Mouse (Mus musculus): ENCODE measurements at regions not wholly inside any gene's neighbourhood (a gene's known extent, or its start where the extent isn't known, plus 50 kb on each side); places are given as distances from the start of the nearest gene placed in this dataset.
"Not testable (repeated sequence)": the region's sequence is repeated elsewhere in the genome, so short reads cannot be mapped to it uniquely, and the experiment has no call there.

GRCm38 (mm10) chr10:6262029-6262428, 339.8 kb upstream of the Rgs17 start:
- no peak for ATAC-seq (ENCODE audit: insufficient number of reproducible peaks, low FRiP score)
- Histone ChIP-seq H3K36me3 (no peaks in the 10 kb centered on the region), H3K27ac (ENCODE audit: poor library complexity, severe bottlenecking) (no peak overlapping the region), H3K4me2 (no peak overlapping the region), H3K27me3 (replicated peaks) (no peaks in the 10 kb centered on the region), H3K4me3 (no peak overlapping the region), H3K9ac (no peak overlapping the region), H3K9me3 (replicated peaks) (no peaks in the 10 kb centered on the region), H3K4me1 (replicated peaks) (no peaks in the 10 kb centered on the region)

DNA sequence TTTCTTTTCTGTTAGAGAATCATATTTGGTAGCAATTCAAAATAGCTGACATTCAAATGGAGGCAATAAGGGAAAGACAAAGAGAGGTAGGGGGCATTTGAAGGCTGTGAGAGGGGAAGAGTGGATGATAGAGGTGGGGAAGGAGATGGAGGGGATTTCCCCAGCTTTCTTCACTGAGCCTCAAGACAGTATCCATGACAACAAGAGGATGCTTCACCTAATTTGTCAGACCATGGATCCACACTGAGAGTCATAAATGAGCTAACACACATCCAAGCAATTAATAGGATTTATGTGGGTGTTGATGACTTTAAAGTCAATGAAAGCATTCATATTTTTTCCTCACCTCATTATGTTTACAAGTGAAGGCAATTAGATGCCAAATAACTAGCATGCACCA, 343.5 kb upstream of the Rgs17 start:
- Histone ChIP-seq H3K4me1 (replicated peaks) (no peaks in the 10 kb centered on the region), H3K36me3 (no peaks in the 10 kb centered on the region), H3K27me3 (replicated peaks) (no peaks in the 10 kb centered on the region), H3K4me3 (no peak overlapping the region), H3K9me3 (replicated peaks) (no peaks in the 10 kb centered on the region), H3K27ac (ENCODE audit: poor library complexity, severe bottlenecking) (no peak overlapping the region), H3K4me2 (no peak overlapping the region), H3K9ac (no peak overlapping the region)
- ATAC-seq (ENCODE audit: insufficient number of reproducible peaks, low FRiP score) = no peak

GRCm38 (mm10) chr10:6291388-6291787, 369.2 kb upstream of the Rgs17 start:
- Histone ChIP-seq H3K9ac (no peak overlapping the region), H3K36me3 (no peaks in the 10 kb centered on the region), H3K9me3 (replicated peaks) (no peaks in the 10 kb centered on the region), H3K27ac (ENCODE audit: poor library complexity, severe bottlenecking) (no peak overlapping the region), H3K27me3 (replicated peaks) (no peaks in the 10 kb centered on the region), H3K4me1 (replicated peaks) (no peaks in the 10 kb centered on the region), H3K4me2 (no peak overlapping the region), H3K4me3 (no peak overlapping the region)
- WGBS = 58% methylated on average over 1 of the region's 1 CpGs
- ATAC-seq (ENCODE audit: insufficient number of reproducible peaks, low FRiP score) = no peak

GRCm38 (mm10) chr10:6296621-6297020, 374.4 kb upstream of the Rgs17 start:
- WGBS = 80% methylated on average over 4 of the region's 4 CpGs
- Histone ChIP-seq H3K4me1 (replicated peaks) (no peaks in the 10 kb centered on the region), H3K4me3 (no peak overlapping the region), H3K9ac (no peak overlapping the region), H3K4me2 (no peak overlapping the region), H3K27ac (ENCODE audit: poor library complexity, severe bottlenecking) (no peak overlapping the region), H3K9me3 (replicated peaks) (no peaks in the 10 kb centered on the region), H3K36me3 (no peaks in the 10 kb centered on the region), H3K27me3 (replicated peaks) (no peaks in the 10 kb centered on the region)
- ATAC-seq (ENCODE audit: insufficient number of reproducible peaks, low FRiP score) = no peak

DNA sequence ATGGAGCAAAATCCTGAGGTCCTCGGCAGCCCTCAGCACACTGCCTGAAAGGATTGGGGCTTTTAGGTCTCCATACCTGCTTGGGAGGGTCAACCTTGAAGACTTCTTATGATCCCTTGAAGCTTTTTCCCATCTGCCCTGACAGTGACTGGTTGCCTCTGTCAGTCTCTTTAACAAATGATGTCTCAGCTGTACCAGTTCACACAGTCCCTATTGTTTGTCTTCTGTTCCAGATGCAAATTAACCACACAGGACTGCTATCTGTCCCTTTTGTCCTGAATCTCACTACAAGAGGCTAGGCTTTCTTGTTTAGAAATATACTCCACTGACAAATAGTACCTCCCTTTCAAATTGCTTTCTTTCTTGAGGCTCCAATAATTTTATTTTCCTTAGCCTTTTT, 375.6 kb upstream of the Rgs17 start:
- H3K27ac ChIP-seq (ENCODE audit: poor library complexity, severe bottlenecking) = no peak overlapping the region
- H3K4me2 ChIP-seq = no peak overlapping the region
- H3K9ac ChIP-seq = no peak overlapping the region
- WGBS = 72% methylated on average over 1 of the region's 1 CpGs
- no peaks in the 10 kb centered on the region for H3K36me3 ChIP-seq
- no peaks in the 10 kb centered on the region for H3K27me3 ChIP-seq (replicated peaks)
- no peaks in the 10 kb centered on the region for H3K4me1 ChIP-seq (replicated peaks)
- H3K9me3 ChIP-seq (replicated peaks) = no peaks in the 10 kb centered on the region
- no peak for ATAC-seq (ENCODE audit: insufficient number of reproducible peaks, low FRiP score)
- H3K4me3 ChIP-seq = no peak overlapping the region

DNA sequence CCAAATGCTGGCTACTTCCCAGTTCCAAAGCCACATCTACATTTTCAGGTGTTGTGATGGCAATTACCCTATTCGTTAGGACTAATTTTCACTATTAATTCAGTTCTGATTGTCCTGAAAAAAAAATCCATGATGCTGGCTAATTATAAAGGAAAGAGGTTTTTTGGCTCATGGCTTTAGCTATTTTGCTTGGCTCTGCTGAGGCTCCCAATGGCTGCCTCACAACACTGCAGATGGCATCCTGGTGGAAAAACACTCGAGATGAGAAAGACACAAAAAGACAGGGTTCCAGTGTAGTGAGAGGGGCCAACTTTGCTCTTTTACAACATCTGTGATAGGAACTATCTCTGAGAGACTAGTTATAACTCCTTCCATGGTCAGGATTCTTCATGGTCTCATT, 376.5 kb upstream of the Rgs17 start:
- whole genome bisulfite sequencing = 70% methylated on average over 2 of the region's 2 CpGs
- H3K4me3 ChIP-seq = no peak overlapping the region
- no peak overlapping the region for H3K4me2 ChIP-seq
- H3K9ac ChIP-seq = no peak overlapping the region
- no peak overlapping the region for H3K27ac ChIP-seq (ENCODE audit: poor library complexity, severe bottlenecking)
- ATAC-seq (ENCODE audit: insufficient number of reproducible peaks, low FRiP score) = no peak
- H3K9me3 ChIP-seq (replicated peaks) = no peaks in the 10 kb centered on the region
- H3K27me3 ChIP-seq (replicated peaks) = no peaks in the 10 kb centered on the region
- no peaks in the 10 kb centered on the region for H3K4me1 ChIP-seq (replicated peaks)
- no peaks in the 10 kb centered on the region for H3K36me3 ChIP-seq

DNA sequence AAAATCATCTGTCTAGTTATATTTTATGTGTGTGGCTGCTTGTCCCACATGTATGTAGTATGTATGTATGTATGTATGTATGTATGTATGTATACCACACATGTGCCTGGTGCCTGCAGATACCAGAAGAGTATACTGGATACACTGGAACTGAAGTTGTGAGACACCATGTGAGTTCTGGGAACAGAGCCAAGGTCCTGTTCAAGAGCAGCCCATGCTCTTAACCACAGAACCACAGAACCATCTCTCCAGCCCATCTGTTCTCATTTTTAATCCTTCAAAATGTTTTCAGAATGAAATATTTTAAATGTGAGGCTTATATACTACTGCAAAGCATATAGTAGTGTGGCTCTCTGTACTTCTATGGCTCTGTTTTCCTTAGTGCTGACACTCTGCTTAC, 379.3 kb upstream of the Rgs17 start:
- Histone ChIP-seq H3K4me3 (no peak overlapping the region), H3K9ac (no peak overlapping the region), H3K4me2 (no peak overlapping the region), H3K27me3 (replicated peaks) (no peaks in the 10 kb centered on the region), H3K9me3 (replicated peaks) (no peaks in the 10 kb centered on the region), H3K27ac (ENCODE audit: poor library complexity, severe bottlenecking) (no peak overlapping the region), H3K36me3 (no peaks in the 10 kb centered on the region), H3K4me1 (replicated peaks) (no peaks in the 10 kb centered on the region)
- no peak for ATAC-seq (ENCODE audit: insufficient number of reproducible peaks, low FRiP score)

DNA sequence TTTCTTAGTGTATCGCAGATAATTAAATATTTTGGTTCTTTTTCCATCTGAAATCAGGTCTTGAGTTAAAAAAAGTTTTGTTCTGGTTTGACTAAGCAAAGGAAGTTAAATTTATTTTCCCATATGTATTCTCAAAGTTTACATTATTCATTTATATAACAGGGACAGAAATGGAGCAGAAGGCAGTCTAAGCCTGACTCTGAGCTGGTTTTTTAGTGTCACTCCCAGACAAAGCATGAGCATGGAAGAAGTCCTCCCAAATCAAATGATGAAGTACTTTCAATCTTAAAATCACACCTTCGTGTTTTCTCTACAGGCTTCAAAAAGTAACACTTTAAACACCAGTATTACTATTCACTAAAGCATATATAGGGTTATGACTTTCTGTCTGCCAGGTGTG, 387.2 kb upstream of the Rgs17 start:
- Histone ChIP-seq H3K9me3 (replicated peaks) (no peaks in the 10 kb centered on the region), H3K27ac (ENCODE audit: poor library complexity, severe bottlenecking) (no peak overlapping the region), H3K36me3 (no peaks in the 10 kb centered on the region), H3K4me3 (no peak overlapping the region), H3K9ac (no peak overlapping the region), H3K4me2 (no peak overlapping the region), H3K27me3 (replicated peaks) (no peaks in the 10 kb centered on the region), H3K4me1 (replicated peaks) (no peaks in the 10 kb centered on the region)
- 71% methylated on average over 2 of the region's 2 CpGs for WGBS
- ATAC-seq (ENCODE audit: insufficient number of reproducible peaks, low FRiP score) = no peak

- H3K27me3 ChIP-seq (replicated peaks) = no peaks in the 10 kb centered on the region
- no peak overlapping the region for H3K27ac ChIP-seq (ENCODE audit: poor library complexity, severe bottlenecking)
- ATAC-seq (ENCODE audit: insufficient number of reproducible peaks, low FRiP score) = no peak
- 81% methylated on average over 8 of the region's 8 CpGs for WGBS
- H3K4me3 ChIP-seq = no peak overlapping the region
- H3K4me2 ChIP-seq = no peak overlapping the region
- no peaks in the 10 kb centered on the region for H3K9me3 ChIP-seq (replicated peaks)
- H3K4me1 ChIP-seq (replicated peaks) = 0 out of 2 replicates have a peak, but pooled peaks cover 3% of the 10 kb centered on the region
- H3K36me3 ChIP-seq = no peaks in the 10 kb centered on the region
- H3K9ac ChIP-seq = no peak overlapping the region
These were observed 416.7 kb upstream of the Oprm1 start for GRCm38 (mm10) chr10:6341572-6341971.

DNA sequence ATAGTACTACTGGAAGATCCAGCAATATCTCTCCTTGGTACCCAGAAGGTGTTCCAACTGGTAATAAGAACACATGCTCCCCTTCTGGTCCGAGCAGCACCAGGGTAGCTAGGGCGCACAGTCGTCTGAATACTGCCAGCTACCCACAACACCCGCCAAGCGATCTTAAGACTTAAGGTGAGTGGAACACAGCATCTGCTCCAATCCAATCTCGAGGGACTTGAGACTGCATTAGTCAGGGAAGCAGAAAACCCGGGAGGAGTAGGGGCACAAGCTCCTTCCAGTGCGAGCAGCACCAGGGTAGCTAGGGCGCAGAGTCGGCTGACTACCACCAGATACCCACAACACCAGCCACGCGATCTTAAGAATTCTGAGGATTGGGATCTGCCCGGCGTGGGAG, 409.1 kb upstream of the Oprm1 start:
- 85% methylated on average over 14 of the region's 14 CpGs for WGBS

DNA sequence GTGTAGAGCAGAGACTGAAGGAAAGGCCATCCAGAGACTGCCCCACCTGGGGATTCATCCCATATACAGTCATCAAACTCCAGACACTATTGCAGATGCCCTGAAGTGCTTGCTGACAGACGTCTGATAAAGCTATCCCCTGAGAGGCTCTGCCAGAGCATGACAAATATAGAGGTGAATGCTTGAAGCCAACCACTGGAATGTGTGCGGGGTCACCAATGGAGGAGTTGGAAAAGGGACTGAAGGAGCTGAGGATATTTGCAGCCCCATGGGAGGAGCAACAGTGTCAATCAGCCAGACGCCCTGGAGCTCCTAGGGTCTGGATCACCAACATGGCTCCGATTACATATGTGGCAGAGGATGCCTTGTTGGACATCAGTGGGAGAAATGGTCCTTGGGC, 392.1 kb upstream of the Oprm1 start:
- no peak overlapping the region for H3K4me3 ChIP-seq
- H3K36me3 ChIP-seq = no peaks in the 10 kb centered on the region
- H3K27ac ChIP-seq (ENCODE audit: poor library complexity, severe bottlenecking) = peak overlapping the region; percentile 15; the same call in 1 of the 2 replicates
- H3K9ac ChIP-seq = no peak overlapping the region
- 30% methylated on average over 4 of the region's 4 CpGs for WGBS
- no peaks in the 10 kb centered on the region for H3K27me3 ChIP-seq (replicated peaks)
- peaks cover 5% of the 10 kb centered on the region for H3K4me1 ChIP-seq (replicated peaks)
- H3K9me3 ChIP-seq (replicated peaks) = no peaks in the 10 kb centered on the region
- ATAC-seq (ENCODE audit: insufficient number of reproducible peaks, low FRiP score) = peak; percentile 48
- H3K4me2 ChIP-seq = no peak overlapping the region

More for the DNA sequence above, 409.1 kb upstream of the Oprm1 start:
- not testable (repeated sequence) for H3K27me3 ChIP-seq (replicated peaks); H3K27ac ChIP-seq (ENCODE audit: poor library complexity, severe bottlenecking); ATAC-seq (ENCODE audit: insufficient number of reproducible peaks, low FRiP score); H3K9ac ChIP-seq; H3K4me1 ChIP-seq (replicated peaks); H3K4me3 ChIP-seq; H3K9me3 ChIP-seq (replicated peaks); H3K4me2 ChIP-seq; H3K36me3 ChIP-seq

GRCm38 (mm10) chr10:6371666-6372065, 386.6 kb upstream of the Oprm1 start:
- Histone ChIP-seq H3K27ac (ENCODE audit: poor library complexity, severe bottlenecking) (peak overlapping the region; percentile 54; the same call in 1 of the 2 replicates), H3K9me3 (replicated peaks) (no peaks in the 10 kb centered on the region), H3K36me3 (no peaks in the 10 kb centered on the region), H3K4me2 (no peak overlapping the region), H3K4me1 (replicated peaks) (peaks cover 5% of the 10 kb centered on the region), H3K27me3 (replicated peaks) (no peaks in the 10 kb centered on the region), H3K4me3 (no peak overlapping the region), H3K9ac (no peak overlapping the region)
- WGBS = 45% methylated on average over 2 of the region's 2 CpGs
- peak; percentile 55; the same call in 1 of the 2 replicates for ATAC-seq (ENCODE audit: insufficient number of reproducible peaks, low FRiP score)

Data from heart, embryonic 12.5 days (tissue).